Mouse (Mus musculus) mouse trophoblast stem cell (cell line): ENCODE results near the gene Olfr1454.

Source experiments
- in situ Hi-C, 2 experiments: fragments of 300-500 bp; cut with MseI, MboI; formaldehyde crosslinking; loops; 2 replicates in 1 of 2; 3 replicates in 1 of 2; pipeline ENCODE4 v1.15.1; 2025

Olfr1454 gene

DNA sequence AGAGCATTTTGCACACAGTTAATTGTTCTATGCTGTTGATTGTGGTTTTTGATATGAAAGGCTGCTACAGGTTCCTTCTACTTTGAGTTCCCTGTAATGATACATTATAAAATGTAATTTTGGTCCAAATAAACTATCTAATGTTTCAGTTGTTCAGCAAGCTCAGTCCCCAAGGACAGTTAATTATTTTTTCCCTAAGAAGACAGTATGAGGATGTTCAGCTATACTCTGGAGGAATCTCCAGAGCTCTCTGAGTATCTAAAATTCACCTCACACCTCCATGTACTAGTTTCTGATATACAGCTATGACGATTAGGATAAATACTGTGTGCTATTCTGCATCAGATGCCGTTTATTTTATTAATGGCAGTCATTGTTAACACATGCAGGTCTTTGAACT, at the start of gene Olfr1454:
Gene Olfr1454 (plus strand): TSS at position 301 of the 400 bp plus-strand sequence.
- in situ Hi-C loops: no loop called here

GRCm38 (mm10) chr19:13028227-13028626, 32.2 kb upstream of the Olfr1454 start, which contains the start of gene Olfr1453:
Olfr1453 (minus strand) TSS chr19:13028327.
- in situ Hi-C loops: no loop called here

- in situ Hi-C loops: no loop called here
These were observed 33.5 kb downstream of the Olfr1454 start for GRCm38 (mm10) chr19:13093908-13094307.

- in situ Hi-C loops: no loop called here
These were observed 37.4 kb downstream of the Olfr1454 start, which contains the start of gene Olfr1457 for GRCm38 (mm10) chr19:13097791-13098190. Olfr1457 (minus strand) TSS chr19:13097891.

DNA sequence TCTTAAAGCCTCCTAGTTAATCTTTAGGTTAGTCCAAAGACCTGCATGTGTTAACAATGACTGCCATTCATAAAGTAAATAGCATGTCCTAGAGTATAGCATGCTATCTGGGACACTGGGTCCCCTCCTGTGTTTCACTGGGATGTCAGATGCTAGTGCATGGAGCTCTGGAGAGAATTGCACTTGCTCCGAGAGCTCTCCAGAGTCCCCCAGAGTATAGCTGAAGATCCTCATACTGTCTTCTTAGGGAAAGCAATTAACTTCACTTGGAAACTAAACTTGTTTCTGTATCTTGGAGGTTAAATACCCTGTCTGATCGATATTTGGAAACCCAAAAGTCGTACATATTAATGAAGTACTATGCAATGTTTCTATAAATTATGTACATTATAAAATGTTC, 46.3 kb downstream of the Olfr1454 start, which contains the start of gene Olfr1458:
Gene Olfr1458 (minus strand): TSS at position 101 of the 400 bp plus-strand sequence.
- in situ Hi-C loops: no loop called here
